Mouse (Mus musculus) embryonic facial prominence, embryonic 11.5 days (tissue): ENCODE measurements around the gene Casq2. TPM values are rescaled to one million over a fixed set of nuclear protein-coding genes. Genes with fewer than 3 reads are reported as not detected.
A peak's percentile ranks its signal among the peaks of the same experiment; 100 is the strongest.
"Not testable (repeated sequence)": the region's sequence is repeated elsewhere in the genome, so short reads cannot be mapped to it uniquely, and the experiment has no call there.

Source experiments
- ATAC-seq: fragments of 200-750 bp; cut with Nextera tagmentation; replicated peaks from 2 replicates; pipeline ENCODE4 v1.8.0; 2017; ENCODE audit warnings: low read depth; ENCODE audit not compliant: insufficient number of reproducible peaks, low FRiP score, low TSS enrichment
- DNase-seq: peaks from one replicate; pipeline ENCODE4 v3.0.0-alpha.2; 2015; ENCODE audit warnings: low spot score
- H3K27ac ChIP-seq: fragments of 300-500 bp; sonication (generic); replicated peaks from 2 replicates; pipeline ENCODE4 v1.5.1; 2014; ENCODE audit warnings: mild to moderate bottlenecking, low read depth, low read length, control low read depth
- H3K27me3 ChIP-seq: fragments of 300-500 bp; sonication (generic); 2 replicates; pipeline ENCODE4 v1.6.1; 2014; ENCODE audit warnings: mild to moderate bottlenecking, low read length, moderate library complexity, mixed read lengths; ENCODE audit not compliant: control insufficient read depth, insufficient read depth
- H3K36me3 ChIP-seq: fragments of 300-500 bp; sonication (generic); replicated peaks from 2 replicates; pipeline ENCODE4 v1.6.1; 2014; ENCODE audit warnings: low read depth, mild to moderate bottlenecking, low read length, moderate library complexity, mixed read lengths; ENCODE audit not compliant: control insufficient read depth, insufficient read depth
- H3K4me1 ChIP-seq: fragments of 300-500 bp; sonication (generic); 2 replicates; pipeline ENCODE4 v1.6.1; 2014; ENCODE audit warnings: low read length, mixed read lengths; ENCODE audit not compliant: control insufficient read depth, insufficient read depth
- H3K4me2 ChIP-seq: fragments of 300-500 bp; sonication (generic); 2 replicates; pipeline ENCODE4 v1.6.1; 2014; ENCODE audit warnings: low read depth, mild to moderate bottlenecking, control low read depth, low read length, moderate library complexity
- H3K4me3 ChIP-seq: fragments of 300-500 bp; sonication (generic); 2 replicates; pipeline ENCODE4 v1.5.1; 2014; ENCODE audit warnings: low read depth, low read length, control low read depth
- H3K9ac ChIP-seq: fragments of 300-500 bp; sonication (generic); replicated peaks from 2 replicates; pipeline ENCODE4 v1.6.1; 2014; ENCODE audit warnings: mild to moderate bottlenecking, control low read depth, low read length
- H3K9me3 ChIP-seq: fragments of 300-500 bp; sonication (generic); replicated peaks from 2 replicates; pipeline ENCODE4 v1.6.1; 2016; ENCODE audit warnings: mild to moderate bottlenecking, low read length, inconsistent platforms, mixed read lengths; ENCODE audit not compliant: control insufficient read depth
- WGBS: fragments of 180-500 bp; shearing (Covaris S2); extraction: QIAGEN DNeasy Blood & Tissue Kit; methylation state at CpG from one replicate; pipeline ENCODE4 v1.1.7; 2014; 5-methylcytosine and 5-hydroxymethylcytosine counted together
- polyA plus RNA-seq: library from polyadenylated mRNA; unstranded; fragments of >200 nt; fragmentation: Nextera tagmentation; extraction: Ambion mirVana; gene quantifications from 2 replicates; pipeline ENCODE4 v1.2.1, GENCODE M21; 2014

The Casq2 gene
- polyA plus RNA-seq, 1 experiment from 2014 or later: 2.3 TPM

- ATAC-seq (0 out of 2 replicates have a peak, but pooled peaks have one; percentile 13), DNase-seq (no peak)
- H3K9me3 ChIP-seq: no peaks in the 10 kb centered on the region
- H3K36me3 ChIP-seq: no peaks in the 10 kb centered on the region
- H3K27me3 ChIP-seq: no peaks in the 10 kb centered on the region
- no peak overlapping the region for H3K4me3 ChIP-seq
- H3K27ac ChIP-seq: no peak overlapping the region
- H3K9ac ChIP-seq: no peak overlapping the region
- H3K4me1 ChIP-seq: no peaks in the 10 kb centered on the region
- 79% methylated on average over 14 of the region's 14 CpGs for WGBS
- H3K4me2 ChIP-seq: no peak overlapping the region
These were observed 73.5 kb downstream of the Casq2 start for GRCm38 (mm10) chr3:102159423-102160325.

GRCm38 (mm10) chr3:102163861-102164260 lies 77.6 kb downstream of the Casq2 start:
- not testable (repeated sequence) for H3K4me3 ChIP-seq, H3K4me1 ChIP-seq, H3K9ac ChIP-seq, H3K36me3 ChIP-seq, H3K27me3 ChIP-seq, H3K4me2 ChIP-seq, H3K9me3 ChIP-seq, H3K27ac ChIP-seq, DNase-seq, ATAC-seq
- WGBS: 88% methylated on average over 1 of the region's 1 CpGs

- H3K27ac ChIP-seq: no peak overlapping the region
- no peaks in the 10 kb centered on the region for H3K36me3 ChIP-seq
- H3K27me3 ChIP-seq: no peaks in the 10 kb centered on the region
- no peak overlapping the region for H3K4me2 ChIP-seq
- no peak overlapping the region for H3K9ac ChIP-seq
- no peaks in the 10 kb centered on the region for H3K9me3 ChIP-seq
- ATAC-seq: no peak
- no peak for DNase-seq
- H3K4me1 ChIP-seq: no peaks in the 10 kb centered on the region
- WGBS: 45% methylated on average over 4 of the region's 4 CpGs
- no peak overlapping the region for H3K4me3 ChIP-seq
These were observed 78.7 kb downstream of the Casq2 start for GRCm38 (mm10) chr3:102164911-102165310.

GRCm38 (mm10) chr3:102165536-102166286 lies 79.5 kb downstream of the Casq2 start:
- H3K36me3 ChIP-seq: no peaks in the 10 kb centered on the region
- H3K4me2 ChIP-seq: no peak overlapping the region
- ATAC-seq (peak; percentile 36; the same call in 1 of the 2 replicates), DNase-seq (no peak)
- H3K9ac ChIP-seq: no peak overlapping the region
- H3K4me3 ChIP-seq: no peak overlapping the region
- no peaks in the 10 kb centered on the region for H3K27me3 ChIP-seq
- no peak overlapping the region for H3K27ac ChIP-seq
- 81% methylated on average over 21 of the region's 21 CpGs for WGBS
- H3K9me3 ChIP-seq: no peaks in the 10 kb centered on the region
- H3K4me1 ChIP-seq: no peaks in the 10 kb centered on the region

- H3K4me1 ChIP-seq: no peaks in the 10 kb centered on the region
- H3K9me3 ChIP-seq: no peaks in the 10 kb centered on the region
- no peak overlapping the region for H3K9ac ChIP-seq
- ATAC-seq (no peak), DNase-seq (no peak)
- no peak overlapping the region for H3K4me2 ChIP-seq
- 72% methylated on average over 4 of the region's 4 CpGs for WGBS
- no peak overlapping the region for H3K4me3 ChIP-seq
- no peaks in the 10 kb centered on the region for H3K36me3 ChIP-seq
- no peak overlapping the region for H3K27ac ChIP-seq
- no peaks in the 10 kb centered on the region for H3K27me3 ChIP-seq
These were observed 80.0 kb downstream of the Casq2 start for GRCm38 (mm10) chr3:102166287-102166620.

GRCm38 (mm10) chr3:102166794-102167193 lies 80.6 kb downstream of the Casq2 start:
- no peak for ATAC-seq
- WGBS: 82% methylated on average over 8 of the region's 8 CpGs
- Histone ChIP-seq H3K36me3 (no peaks in the 10 kb centered on the region), H3K9ac (no peak overlapping the region), H3K4me2 (no peak overlapping the region), H3K4me3 (no peak overlapping the region), H3K27ac (no peak overlapping the region), H3K27me3 (no peaks in the 10 kb centered on the region), H3K4me1 (no peaks in the 10 kb centered on the region), H3K9me3 (no peaks in the 10 kb centered on the region)
- no peak for DNase-seq

GRCm38 (mm10) chr3:102167555-102168210 lies 81.5 kb downstream of the Casq2 start:
- H3K27ac ChIP-seq: no peak overlapping the region
- WGBS: 12% methylated on average over 10 of the region's 10 CpGs

More at GRCm38 (mm10) chr3:102167555-102168210, 81.5 kb downstream of the Casq2 start:
- no peak for ATAC-seq
- no peak for DNase-seq
- no peak overlapping the region for H3K9ac ChIP-seq
- H3K27me3 ChIP-seq: no peaks in the 10 kb centered on the region
- no peaks in the 10 kb centered on the region for H3K36me3 ChIP-seq
- H3K9me3 ChIP-seq: no peaks in the 10 kb centered on the region
- H3K4me3 ChIP-seq: no peak overlapping the region
- H3K4me2 ChIP-seq: no peak overlapping the region
- no peaks in the 10 kb centered on the region for H3K4me1 ChIP-seq
